Mouse (Mus musculus) embryonic facial prominence, embryonic 15.5 days (tissue): Measurements from ENCODE around the gene Ube2g1. TPM values are rescaled to one million over a fixed set of nuclear protein-coding genes. Genes with fewer than 3 reads are reported as not detected.
A peak's percentile ranks its signal among the peaks of the same experiment; 100 is the strongest.

ENCODE experiments used
- ATAC-seq: fragments of 200-750 bp; cut with Nextera tagmentation; 2 replicates; pipeline ENCODE4 v1.8.0; 2017; ENCODE audit warnings: low read depth, moderate TSS enrichment; ENCODE audit not compliant: insufficient number of reproducible peaks, low FRiP score, low TSS enrichment
- H3K27ac ChIP-seq: fragments of 300-500 bp; sonication (generic); replicated peaks from 2 replicates; pipeline ENCODE4 v1.5.1; 2015; ENCODE audit warnings: mild to moderate bottlenecking, inconsistent platforms
- H3K27me3 ChIP-seq: fragments of 300-500 bp; sonication (generic); 2 replicates; pipeline ENCODE4 v1.6.1; 2015; ENCODE audit warnings: inconsistent platforms
- H3K36me3 ChIP-seq: fragments of 300-500 bp; sonication (generic); 2 replicates; pipeline ENCODE4 v1.6.1; 2015; ENCODE audit warnings: mild to moderate bottlenecking, inconsistent platforms
- H3K4me1 ChIP-seq: fragments of 300-500 bp; sonication (generic); 2 replicates; pipeline ENCODE4 v1.6.1; 2015; ENCODE audit warnings: inconsistent platforms
- H3K4me2 ChIP-seq: fragments of 300-500 bp; sonication (generic); replicated peaks from 2 replicates; pipeline ENCODE4 v1.6.1; 2015; ENCODE audit warnings: mild to moderate bottlenecking, inconsistent platforms
- H3K4me3 ChIP-seq: fragments of 300-500 bp; sonication (generic); replicated peaks from 2 replicates; pipeline ENCODE4 v1.5.1; 2015; ENCODE audit warnings: mild to moderate bottlenecking, inconsistent platforms
- H3K9ac ChIP-seq: fragments of 300-500 bp; sonication (generic); 2 replicates; pipeline ENCODE4 v1.6.1; 2015; ENCODE audit warnings: inconsistent platforms
- H3K9me3 ChIP-seq: fragments of 300-500 bp; sonication (generic); replicated peaks from 2 replicates; pipeline ENCODE4 v1.6.1; 2016; ENCODE audit warnings: inconsistent platforms
- WGBS: fragments of 180-500 bp; shearing (Covaris S2); methylation state at CpG from one replicate; pipeline ENCODE4 v1.1.7; 2015; 5-methylcytosine and 5-hydroxymethylcytosine counted together
- polyA plus RNA-seq: library from polyadenylated mRNA; unstranded; fragments of >200 nt; fragmentation: Nextera tagmentation; extraction: Ambion mirVana; gene quantifications from 2 replicates; pipeline ENCODE4 v1.2.1, GENCODE M21; 2015

Ube2g1 gene
- polyA plus RNA-seq, 1 experiment from 2014 or later: 64.3 TPM

DNA sequence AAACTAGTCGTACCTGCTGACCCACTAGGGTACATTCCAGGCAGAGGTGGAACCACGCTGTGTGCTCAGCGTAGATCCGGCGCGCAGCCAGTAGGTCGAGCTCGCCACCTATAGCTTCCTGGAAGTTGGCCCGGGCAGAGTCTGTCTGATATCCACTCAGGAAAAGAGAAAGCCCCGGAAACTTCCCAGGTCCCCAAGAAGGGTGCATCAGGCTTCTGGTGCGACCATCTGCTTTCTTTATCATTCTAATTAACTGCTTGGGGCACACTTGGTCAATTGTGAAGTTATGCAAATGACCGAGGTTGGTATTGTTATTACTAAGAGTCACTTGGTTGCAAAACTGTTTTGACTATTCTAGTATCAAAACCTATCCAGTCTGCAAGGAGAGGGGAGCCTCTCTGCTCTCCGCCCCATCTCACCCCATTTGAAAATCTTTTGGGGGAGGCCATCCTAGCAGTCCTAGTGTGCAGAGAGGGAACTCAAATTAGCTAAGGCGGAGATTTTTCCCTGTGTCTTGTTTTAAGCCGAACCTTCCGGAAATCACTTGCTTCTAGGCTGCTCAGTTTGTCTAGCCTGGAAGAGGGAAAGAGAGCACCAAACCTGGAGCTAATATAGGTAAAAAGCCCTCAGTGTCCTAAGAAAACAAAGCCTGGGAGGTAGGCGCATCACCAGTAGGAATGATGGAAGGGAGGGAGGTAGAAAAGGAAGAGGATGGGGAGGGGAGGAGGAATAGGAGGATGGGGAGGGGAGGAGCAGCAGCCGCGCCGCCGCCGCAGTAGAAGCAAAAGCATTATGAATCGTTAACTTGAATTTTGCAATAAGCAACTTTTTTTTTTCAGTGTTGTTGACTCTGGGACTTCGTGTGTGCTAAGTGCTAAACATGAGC is 30.4 kb upstream of the Ube2g1 start:
- Histone ChIP-seq H3K36me3 (no peaks in the 10 kb centered on the region), H3K4me3 (peak overlapping the region; percentile 37), H3K4me2 (peak overlapping the region; percentile 57), H3K9me3 (no peaks in the 10 kb centered on the region), H3K27me3 (no peaks in the 10 kb centered on the region), H3K4me1 (peaks cover 10% of the 10 kb centered on the region), H3K9ac (no peak overlapping the region), H3K27ac (no peak overlapping the region)
- 3% methylated on average over 24 of the region's 24 CpGs for WGBS
- ATAC-seq: no peak

DNA sequence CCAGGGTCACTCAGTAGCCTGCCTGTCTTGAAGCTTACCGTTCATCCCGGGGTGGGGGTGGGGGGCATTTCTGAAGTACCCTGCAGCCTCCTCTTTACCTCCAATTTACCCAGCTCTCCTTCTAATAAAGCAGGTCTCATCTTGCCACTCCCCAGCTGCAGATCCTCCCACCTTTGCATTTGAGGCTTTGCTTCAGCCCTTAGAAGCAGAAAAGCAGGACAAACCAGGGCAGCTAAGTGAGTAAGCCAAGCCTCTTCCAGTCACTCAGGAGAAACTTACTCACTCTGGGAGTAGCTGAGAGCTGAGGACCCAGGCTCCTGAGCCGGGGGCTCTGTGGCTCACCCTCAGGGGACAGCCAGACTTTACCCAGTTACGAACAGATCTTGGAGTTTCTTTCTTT is 28.6 kb upstream of the Ube2g1 start:
- H3K36me3 ChIP-seq: no peaks in the 10 kb centered on the region
- H3K4me3 ChIP-seq: no peak overlapping the region
- ATAC-seq: no peak
- no peak overlapping the region for H3K9ac ChIP-seq
- H3K9me3 ChIP-seq: no peaks in the 10 kb centered on the region
- H3K4me1 ChIP-seq: peaks cover 16% of the 10 kb centered on the region
- H3K27me3 ChIP-seq: no peaks in the 10 kb centered on the region
- peak overlapping the region; percentile 44; the same call in 1 of the 2 replicates for H3K27ac ChIP-seq
- H3K4me2 ChIP-seq: 0 out of 2 replicates have a peak overlapping the region, but pooled peaks have one; percentile 8
- 41% methylated on average over 4 of the region's 4 CpGs for WGBS

DNA sequence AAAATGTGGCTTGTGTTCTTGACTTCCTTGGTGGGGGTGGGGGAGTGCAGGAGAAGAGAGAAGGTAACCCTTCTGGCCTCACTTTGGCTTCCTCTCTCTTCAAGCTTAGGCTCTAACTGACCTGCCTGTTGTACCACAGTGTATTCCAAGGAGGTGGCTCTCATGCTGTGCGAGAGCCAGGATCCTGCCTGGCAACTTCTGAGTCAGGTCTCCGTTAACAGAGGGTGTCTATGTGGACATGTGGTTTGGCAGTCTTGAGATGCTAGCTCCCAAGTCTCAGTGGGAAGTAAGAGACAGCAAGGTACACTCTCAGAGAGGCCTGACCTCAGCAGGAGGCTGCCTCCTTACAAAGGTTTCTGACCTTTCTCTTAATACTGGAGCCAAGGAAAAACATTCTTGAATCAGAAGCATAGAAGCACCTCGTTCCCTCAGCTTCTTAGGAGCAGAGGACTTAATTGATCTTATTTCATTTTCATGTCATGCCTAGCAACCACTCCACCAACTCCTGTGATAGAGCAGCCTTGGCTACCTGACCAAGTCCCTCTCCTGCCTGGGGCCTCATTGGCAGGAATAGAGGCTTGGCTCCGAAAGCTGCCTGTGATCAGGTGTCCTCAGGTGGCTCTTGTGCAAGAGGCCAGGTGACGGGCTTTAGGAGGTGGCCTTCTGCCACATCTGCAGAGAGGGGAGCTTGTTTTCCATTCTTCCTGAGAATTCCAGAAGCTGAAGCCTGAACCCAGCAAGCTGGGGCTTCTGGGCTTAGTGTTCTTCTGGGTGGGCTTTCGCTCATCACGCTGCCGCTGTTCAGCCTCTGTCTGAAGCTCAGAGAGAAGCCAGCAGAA is 25.3 kb upstream of the Ube2g1 start:
- no peak overlapping the region for H3K4me2 ChIP-seq
- 0 out of 2 replicates have a peak overlapping the region, but pooled peaks have one; percentile 11 for H3K27ac ChIP-seq
- H3K4me3 ChIP-seq: no peak overlapping the region
- H3K9me3 ChIP-seq: no peaks in the 10 kb centered on the region
- 38% methylated on average over 8 of the region's 8 CpGs for WGBS
- ATAC-seq: no peak
- H3K27me3 ChIP-seq: no peaks in the 10 kb centered on the region
- peaks cover 6% of the 10 kb centered on the region for H3K4me1 ChIP-seq
- no peak overlapping the region for H3K9ac ChIP-seq
- no peaks in the 10 kb centered on the region for H3K36me3 ChIP-seq

DNA sequence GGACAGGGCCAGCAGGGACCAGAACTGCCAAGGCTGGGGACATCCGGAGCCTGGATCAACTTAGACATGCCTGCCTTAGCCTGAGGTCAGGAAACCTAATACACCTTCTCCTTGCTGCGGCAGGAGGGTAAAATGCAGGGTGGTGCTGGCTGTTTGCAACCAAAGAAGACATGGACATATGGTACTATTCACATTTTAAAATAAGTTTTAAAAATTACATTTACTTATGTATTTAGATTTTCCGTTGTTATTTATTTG is 24.7 kb upstream of the Ube2g1 start:
- ATAC-seq: no peak
- H3K27me3 ChIP-seq: no peaks in the 10 kb centered on the region
- no peak overlapping the region for H3K9ac ChIP-seq
- no peak overlapping the region for H3K4me2 ChIP-seq
- H3K36me3 ChIP-seq: no peaks in the 10 kb centered on the region
- H3K27ac ChIP-seq: 0 out of 2 replicates have a peak overlapping the region, but pooled peaks have one; percentile 11
- no peaks in the 10 kb centered on the region for H3K9me3 ChIP-seq
- 19% methylated on average over 3 of the region's 3 CpGs for WGBS
- no peak overlapping the region for H3K4me3 ChIP-seq
- H3K4me1 ChIP-seq: peaks cover 6% of the 10 kb centered on the region

DNA sequence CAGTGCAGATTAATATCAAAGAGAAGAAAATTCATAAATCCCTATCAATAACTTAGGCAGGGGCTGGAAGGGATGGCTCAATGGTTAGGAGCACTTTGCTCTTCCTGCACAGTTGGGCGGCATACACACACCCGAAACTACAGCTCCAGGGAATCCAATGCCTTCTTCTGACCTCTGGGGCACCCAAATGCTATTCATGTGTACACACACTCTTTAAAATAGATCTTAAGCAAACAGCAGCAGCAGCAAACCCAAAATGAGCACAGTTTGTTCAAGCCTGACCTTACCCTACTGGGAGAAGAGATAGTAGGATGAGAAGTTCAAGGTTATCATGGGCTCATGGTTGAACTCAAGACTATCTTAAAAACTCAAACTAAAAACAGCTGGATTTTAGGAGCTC is 24.0 kb upstream of the Ube2g1 start:
- Histone ChIP-seq H3K9ac (no peak overlapping the region), H3K4me2 (no peak overlapping the region), H3K27me3 (no peaks in the 10 kb centered on the region), H3K9me3 (no peaks in the 10 kb centered on the region), H3K4me1 (peaks cover 6% of the 10 kb centered on the region), H3K27ac (no peak overlapping the region), H3K4me3 (no peak overlapping the region), H3K36me3 (no peaks in the 10 kb centered on the region)
- WGBS: 78% methylated on average over 2 of the region's 2 CpGs
- ATAC-seq: no peak

DNA sequence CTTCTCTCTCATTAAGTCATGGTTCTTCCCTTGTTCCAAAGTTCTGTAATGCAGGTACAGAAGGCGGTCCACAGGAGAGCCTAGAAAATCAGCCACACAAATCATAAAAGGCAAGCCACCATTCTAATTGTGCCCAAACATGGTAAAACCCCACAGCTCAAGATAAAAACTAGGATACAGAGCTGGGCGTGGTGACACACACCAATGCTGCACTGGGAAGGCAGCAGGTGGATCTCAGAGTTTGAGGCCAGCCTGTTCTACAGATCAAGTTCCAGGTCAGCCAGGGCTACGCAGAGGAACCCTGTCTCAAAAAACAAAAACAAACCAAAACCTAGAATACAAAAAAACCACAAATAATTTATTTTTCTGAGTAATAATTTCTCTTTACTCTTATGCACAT is 20.5 kb upstream of the Ube2g1 start:
- Histone ChIP-seq H3K4me2 (no peak overlapping the region), H3K4me1 (peaks cover 6% of the 10 kb centered on the region), H3K4me3 (no peak overlapping the region), H3K27ac (no peak overlapping the region), H3K27me3 (no peaks in the 10 kb centered on the region), H3K9me3 (no peaks in the 10 kb centered on the region), H3K9ac (no peak overlapping the region), H3K36me3 (no peaks in the 10 kb centered on the region)
- ATAC-seq: no peak
- 81% methylated on average over 3 of the region's 3 CpGs for WGBS

DNA sequence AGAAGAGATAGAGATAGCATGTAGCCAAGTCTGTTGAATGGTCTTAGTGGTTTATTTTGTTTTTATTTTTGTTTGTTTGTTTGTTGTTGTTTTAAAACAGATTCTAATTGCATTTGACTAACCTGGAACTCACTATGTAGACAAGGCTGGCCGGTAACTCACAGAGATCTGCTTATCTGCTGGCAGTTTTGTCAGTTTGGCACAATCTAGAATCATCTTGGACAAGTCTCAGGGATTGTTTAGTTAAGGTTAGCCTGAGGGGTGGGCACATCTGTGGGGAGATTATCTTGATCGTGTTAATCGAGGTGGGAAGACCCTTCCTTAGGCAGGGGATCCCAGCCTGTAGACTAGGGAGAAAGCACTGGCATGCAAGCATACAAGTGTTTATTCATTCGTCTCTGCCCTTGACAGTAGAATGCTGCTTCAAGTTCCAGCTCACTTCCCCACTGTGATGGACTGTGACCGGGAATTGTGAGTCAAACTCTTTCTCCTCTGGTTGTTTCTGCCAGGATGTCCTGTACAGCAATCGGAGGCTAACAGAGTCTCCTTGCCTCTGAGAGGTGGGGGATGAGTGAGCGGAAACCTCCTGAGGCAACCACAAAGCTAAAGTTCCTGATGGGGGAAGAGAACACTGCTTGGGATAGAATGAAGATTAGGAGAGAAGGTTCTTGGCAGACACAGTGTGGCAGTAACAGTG is 19.4 kb upstream of the Ube2g1 start:
- H3K9me3 ChIP-seq: no peaks in the 10 kb centered on the region
- no peak overlapping the region for H3K4me3 ChIP-seq
- no peaks in the 10 kb centered on the region for H3K27me3 ChIP-seq
- ATAC-seq: no peak
- no peaks in the 10 kb centered on the region for H3K36me3 ChIP-seq
- H3K9ac ChIP-seq: no peak overlapping the region
- H3K4me2 ChIP-seq: no peak overlapping the region
- H3K4me1 ChIP-seq: no peaks in the 10 kb centered on the region
- WGBS: 45% methylated on average over 7 of the region's 7 CpGs
- no peak overlapping the region for H3K27ac ChIP-seq

DNA sequence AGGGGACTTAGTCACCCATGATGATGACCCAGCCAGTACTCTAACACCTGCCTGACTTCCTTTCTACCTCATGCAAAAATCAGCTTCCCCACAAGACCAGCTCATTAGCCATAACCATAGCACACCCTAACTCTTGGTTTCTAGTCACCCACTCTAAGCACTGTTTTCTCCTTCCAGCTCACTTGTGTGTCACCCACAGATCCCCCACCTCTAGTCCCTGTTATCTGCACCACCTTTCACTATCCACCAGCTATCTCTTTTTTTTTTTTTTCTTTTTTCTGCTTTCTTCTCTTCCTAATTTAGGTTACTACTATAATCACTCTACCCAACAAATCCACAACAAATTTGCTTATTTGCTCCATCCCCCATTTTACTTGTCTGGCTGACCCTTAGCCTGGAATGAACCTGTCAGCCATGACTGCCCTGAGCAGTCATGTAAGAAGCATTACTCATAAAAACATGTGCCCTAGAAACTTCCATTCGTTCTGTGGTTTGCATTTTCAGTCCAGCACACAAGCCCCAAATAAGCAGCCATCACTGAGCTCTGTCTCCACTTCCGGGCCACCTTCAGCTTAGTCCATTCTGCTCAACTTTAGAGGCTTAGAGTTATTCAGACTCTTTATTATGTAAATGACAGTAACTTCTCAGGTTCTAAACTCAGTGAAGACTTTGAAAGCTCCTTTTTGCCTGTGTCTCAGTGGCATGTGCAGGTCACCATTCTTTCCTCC is 11.9 kb upstream of the Ube2g1 start:
- Histone ChIP-seq H3K36me3 (no peaks in the 10 kb centered on the region), H3K9me3 (no peaks in the 10 kb centered on the region), H3K4me3 (no peak overlapping the region), H3K4me2 (no peak overlapping the region), H3K27ac (no peak overlapping the region), H3K9ac (no peak overlapping the region), H3K4me1 (no peaks in the 10 kb centered on the region), H3K27me3 (no peaks in the 10 kb centered on the region)
- ATAC-seq: no peak
- 71% methylated on average over 2 of the region's 2 CpGs for WGBS

DNA sequence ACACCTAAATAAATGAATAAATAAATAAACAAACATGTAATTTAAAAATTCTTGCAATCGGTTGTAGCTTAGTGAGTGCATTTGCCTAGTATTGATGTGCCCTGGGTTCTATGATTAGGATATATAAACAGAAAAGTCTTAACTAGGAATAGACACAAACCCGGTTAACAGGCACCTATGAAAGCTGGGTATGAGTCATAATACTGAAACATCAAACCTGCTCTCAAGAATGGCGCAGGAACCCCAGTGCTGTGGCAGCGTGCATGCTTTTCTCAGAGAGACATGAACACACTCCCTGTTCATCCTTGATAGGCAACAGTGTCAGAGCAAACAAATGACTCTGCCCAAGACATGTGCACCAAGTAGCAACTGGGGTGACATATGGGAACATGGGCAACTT is 9.3 kb upstream of the Ube2g1 start:
- H3K4me1 ChIP-seq: no peaks in the 10 kb centered on the region
- H3K27me3 ChIP-seq: no peaks in the 10 kb centered on the region
- no peak overlapping the region for H3K4me3 ChIP-seq
- ATAC-seq: no peak
- WGBS: 88% methylated on average over 4 of the region's 4 CpGs
- no peak overlapping the region for H3K27ac ChIP-seq
- no peak overlapping the region for H3K4me2 ChIP-seq
- no peaks in the 10 kb centered on the region for H3K9me3 ChIP-seq
- no peaks in the 10 kb centered on the region for H3K36me3 ChIP-seq
- no peak overlapping the region for H3K9ac ChIP-seq

DNA sequence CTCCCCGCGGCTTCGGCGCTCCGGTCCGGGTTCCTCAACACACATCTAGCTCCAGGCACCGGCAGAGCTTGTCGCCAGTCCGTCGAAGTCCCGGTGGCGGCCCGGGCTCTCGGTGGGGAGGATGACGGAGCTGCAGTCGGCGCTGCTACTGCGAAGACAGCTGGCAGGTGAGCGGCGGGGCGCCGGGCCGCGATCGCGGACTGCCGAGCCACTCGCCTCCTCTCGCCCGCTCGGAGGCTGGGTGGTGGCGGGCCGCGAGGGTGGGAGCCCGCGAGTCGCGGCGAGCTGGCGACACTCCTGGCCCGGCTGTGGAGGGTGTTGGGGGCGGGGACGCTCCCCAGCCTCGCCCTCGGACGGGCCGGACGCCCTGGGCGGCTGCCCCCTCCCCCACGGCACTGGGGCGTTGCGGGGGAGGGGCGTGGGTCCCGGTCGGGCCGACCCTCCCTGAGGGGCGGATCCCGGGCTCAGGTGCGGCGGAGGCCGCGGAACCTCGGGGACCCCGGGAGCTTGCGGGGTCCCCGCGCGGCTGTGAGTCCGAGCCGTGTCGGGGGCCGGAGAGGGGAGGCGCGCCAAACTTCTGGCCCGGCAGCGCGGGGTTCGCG is 487 bp downstream of the Ube2g1 start:
- Histone ChIP-seq H3K27ac (peak overlapping the region; percentile 99), H3K4me1 (0 out of 2 replicates have a peak, but pooled peaks cover 13% of the 10 kb centered on the region), H3K27me3 (no peaks in the 10 kb centered on the region), H3K36me3 (no peaks in the 10 kb centered on the region), H3K4me2 (peak overlapping the region; percentile 71), H3K4me3 (peak overlapping the region; percentile 97), H3K9ac (peak overlapping the region; percentile 97), H3K9me3 (no peaks in the 10 kb centered on the region)
- peak; percentile 76 for ATAC-seq
- WGBS: under 1% methylated on average over 69 of the region's 79 CpGs
